ENCODE assay signal across 13 mouse cellular contexts in the genomic region with DNA sequence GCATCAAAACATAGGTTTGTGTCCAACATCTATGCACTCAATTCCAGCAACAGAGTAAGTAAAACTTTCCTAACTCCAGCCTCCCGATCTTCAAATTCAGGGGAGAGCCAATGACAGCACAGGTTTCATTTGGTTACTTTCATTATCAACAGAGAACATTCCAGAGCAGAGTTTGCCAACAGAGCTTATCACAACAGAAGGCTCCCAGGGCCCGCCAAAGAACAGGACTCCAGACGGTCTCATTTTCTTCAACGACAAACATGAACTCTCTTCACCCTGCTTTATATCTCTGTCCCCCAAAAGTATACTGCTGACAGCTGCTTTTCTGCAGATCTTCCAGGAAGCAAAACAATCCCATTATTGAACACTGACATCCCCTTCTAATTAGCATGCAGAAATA.
DNase-seq lines count a peak whose midpoint lies in the region; ATAC-seq and TF ChIP-seq lines count a peak whose summit lies in the region.
"Had no signal": no experiment of that assay in that cellular context is flagged by ENCODE, and none has a peak within 500 bp of the region (broad histone marks: within the 10 kb centered on the region; RNA-seq: fewer than 3 reads in every experiment).

No protein-coding gene starts in this region.

- WGBS in midbrain, embryonic 13.5 days: 40% methylated on average over 4 of the region's 4 CpGs
- WGBS in midbrain, embryonic 16.5 days: 39% methylated on average over 4 of the region's 4 CpGs
- 11% methylated on average over 4 of the region's 4 CpGs for WGBS in heart, embryonic 16.5 days

- no peak for TF ChIP-seq CTCF in gastrocnemius, adult 2 months (IDR thresholded peaks at IDR 0.05)

- H3K4me3 ChIP-seq in gastrocnemius, adult 2 months: peak overlapping the region; percentile 26
- H3K4me3 ChIP-seq in midbrain, embryonic 13.5 days (replicated peaks): no peak overlapping the region
- H3K4me3 ChIP-seq in midbrain, embryonic 16.5 days (ENCODE audit: low read depth, low read length): no peak overlapping the region
- H3K4me3 ChIP-seq in heart, embryonic 16.5 days (ENCODE audit: low read length): no peak overlapping the region
- H3K4me3 ChIP-seq: kidney, embryonic 15.5 days; lung, embryonic 15.5 days had no signal

- H3K36me3 ChIP-seq in midbrain, embryonic 13.5 days: no peaks in the 10 kb centered on the region
- H3K36me3 ChIP-seq in midbrain, embryonic 16.5 days (ENCODE audit: control insufficient read depth, insufficient read depth, low read length): no peaks in the 10 kb centered on the region
- H3K36me3 ChIP-seq in heart, embryonic 16.5 days (ENCODE audit: control insufficient read depth, insufficient read depth): no peaks in the 10 kb centered on the region
- H3K36me3 ChIP-seq: kidney, embryonic 15.5 days; lung, embryonic 15.5 days had no signal

- DNase-seq in gastrocnemius, adult 2 months: no peak
- no peak for DNase-seq in gastrocnemius, postnatal 36 days
- no peak for DNase-seq in urinary bladder, postnatal 4 days (ENCODE audit: low spot score in 2 of 2)
- no peak for DNase-seq in left cerebral cortex, postnatal 4 days
- DNase-seq in layer of hippocampus, adult 11-12 months (ENCODE audit: low spot score): no peak
- DNase-seq: retina, postnatal 1 day; thymus, postnatal 36 days had no signal

- no peak overlapping the region for H3K27ac ChIP-seq in gastrocnemius, adult 2 months
- H3K27ac ChIP-seq in midbrain, embryonic 13.5 days: peak overlapping the region; percentile 41; the same call in 1 of the 2 replicates
- H3K27ac ChIP-seq in midbrain, embryonic 16.5 days (ENCODE audit: low read length): no peak overlapping the region
- peak overlapping the region; percentile 6; the same call in 1 of the 2 replicates for H3K27ac ChIP-seq in heart, embryonic 16.5 days (ENCODE audit: low read length)
- H3K27ac ChIP-seq: lung, embryonic 15.5 days had no signal

- H3K9me3 ChIP-seq in midbrain, embryonic 13.5 days: no peaks in the 10 kb centered on the region
- H3K9me3 ChIP-seq in midbrain, embryonic 16.5 days (replicated peaks; ENCODE audit: control insufficient read depth, low read length, poor library complexity, severe bottlenecking): no peaks in the 10 kb centered on the region
- H3K9me3 ChIP-seq in heart, embryonic 16.5 days (replicated peaks; ENCODE audit: control insufficient read depth, low read length): no peaks in the 10 kb centered on the region
- H3K9me3 ChIP-seq: kidney, embryonic 15.5 days; lung, embryonic 15.5 days had no signal

- no peak overlapping the region for H3K9ac ChIP-seq in midbrain, embryonic 13.5 days (replicated peaks)
- H3K9ac ChIP-seq in midbrain, embryonic 16.5 days (ENCODE audit: low read depth, low read length): no peak overlapping the region
- no peak overlapping the region for H3K9ac ChIP-seq in heart, embryonic 16.5 days (ENCODE audit: low read length)
- H3K9ac ChIP-seq: kidney, embryonic 15.5 days; lung, embryonic 15.5 days had no signal

- peaks cover 36% of the 10 kb centered on the region for H3K4me1 ChIP-seq in midbrain, embryonic 13.5 days (replicated peaks)
- peaks cover 18% of the 10 kb centered on the region for H3K4me1 ChIP-seq in midbrain, embryonic 16.5 days (ENCODE audit: control insufficient read depth, insufficient read depth, low read length)
- H3K4me1 ChIP-seq in heart, embryonic 16.5 days (ENCODE audit: control insufficient read depth, insufficient read depth, low read length): peaks cover 7% of the 10 kb centered on the region

- no peak overlapping the region for H3K4me2 ChIP-seq in midbrain, embryonic 13.5 days (replicated peaks)
- no peak overlapping the region for H3K4me2 ChIP-seq in midbrain, embryonic 16.5 days (ENCODE audit: low read length)
- H3K4me2 ChIP-seq in heart, embryonic 16.5 days (ENCODE audit: low read depth, low read length): peak overlapping the region; percentile 14; the same call in 1 of the 2 replicates
- H3K4me2 ChIP-seq: kidney, embryonic 15.5 days; lung, embryonic 15.5 days had no signal

- 0 out of 2 replicates have a peak, but pooled peaks have one; percentile 3 for ATAC-seq in midbrain, embryonic 13.5 days
- no peak for ATAC-seq in midbrain, embryonic 16.5 days
- ATAC-seq in heart, embryonic 16.5 days (replicated peaks; ENCODE audit: extremely low read depth, insufficient read depth, low FRiP score): peak; percentile 45; the same call in 1 of the 2 replicates
- ATAC-seq: CD4-positive, CD25-positive, alpha-beta regulatory T cell, adult 4 months had no signal

- H3K27me3 ChIP-seq in midbrain, embryonic 13.5 days: no peaks in the 10 kb centered on the region
- no peaks in the 10 kb centered on the region for H3K27me3 ChIP-seq in midbrain, embryonic 16.5 days (ENCODE audit: control insufficient read depth, insufficient read depth, low read depth, low read length)
- H3K27me3 ChIP-seq in heart, embryonic 16.5 days (ENCODE audit: control insufficient read depth, insufficient read depth, low read length): no peaks in the 10 kb centered on the region
- H3K27me3 ChIP-seq: kidney, embryonic 15.5 days; lung, embryonic 15.5 days had no signal

- intact Hi-C loops in gastrocnemius, adult 2 months (cut with DNase I): no loop called here
- intact Hi-C loops in gastrocnemius, postnatal 36 days (cut with DNase I): no loop called here
- intact Hi-C loops in left cerebral cortex, postnatal 4 days (cut with DNase I): no loop called here

Comparison
In these comparisons a context has a peak if more than half of its experiments do, and no peak if none do; other contexts are left out.
1. H3K27ac ChIP-seq: peak in midbrain, embryonic 13.5 days (single experiment) and heart, embryonic 16.5 days (single experiment); none in gastrocnemius, adult 2 months (single experiment) and midbrain, embryonic 16.5 days (single experiment).